Comparison of ENCODE assay signal across 8 mouse cellular contexts in genomic region chr11:116138468-116139138, GRCm38 (mm10). TPM values are rescaled to one million over a fixed set of nuclear protein-coding genes. Genes with fewer than 3 reads are reported as not detected.
DNase-seq lines count a peak whose midpoint lies in the region; ATAC-seq lines count a peak whose summit lies in the region.

Gene Mrpl38 (minus strand): TSS chr11:116138868.

- no peaks in the 10 kb centered on the region for H3K27me3 ChIP-seq in forebrain, embryonic 11.5 days (ENCODE audit: control insufficient read depth, insufficient read depth, low read length)
- H3K27me3 ChIP-seq in heart, embryonic 16.5 days (ENCODE audit: control insufficient read depth, insufficient read depth, low read length), result no peaks in the 10 kb centered on the region
- no peaks in the 10 kb centered on the region for H3K27me3 ChIP-seq in liver, embryonic 15.5 days
- no peaks in the 10 kb centered on the region for H3K27me3 ChIP-seq in neural tube, embryonic 12.5 days (replicated peaks)

- peak within 1 kb of the TSS; percentile 87 for H3K4me3 ChIP-seq in forebrain, embryonic 11.5 days (ENCODE audit: low read depth, low read length)
- peak within 1 kb of the TSS; percentile 84 for H3K4me3 ChIP-seq in heart, embryonic 16.5 days (ENCODE audit: low read length)
- H3K4me3 ChIP-seq in liver, embryonic 15.5 days (replicated peaks), result peak within 1 kb of the TSS; percentile 83
- peak within 1 kb of the TSS; percentile 91 for H3K4me3 ChIP-seq in neural tube, embryonic 12.5 days

- peaks cover 4% of the 10 kb centered on the region; the same call in 1 of the 2 replicates for H3K36me3 ChIP-seq in forebrain, embryonic 11.5 days (ENCODE audit: control insufficient read depth, insufficient read depth, low read length)
- H3K36me3 ChIP-seq in heart, embryonic 16.5 days (ENCODE audit: control insufficient read depth, insufficient read depth), result peaks cover 14% of the 10 kb centered on the region
- H3K36me3 ChIP-seq in liver, embryonic 15.5 days (replicated peaks), result peaks cover 20% of the 10 kb centered on the region; the same call in 1 of the 2 replicates
- peaks cover 52% of the 10 kb centered on the region for H3K36me3 ChIP-seq in neural tube, embryonic 12.5 days

- no peak within 1 kb of the TSS for H3K27ac ChIP-seq in forebrain, embryonic 11.5 days (ENCODE audit: low read depth, low read length)
- peak within 1 kb of the TSS; percentile 74 for H3K27ac ChIP-seq in heart, embryonic 16.5 days (ENCODE audit: low read length)
- H3K27ac ChIP-seq in liver, embryonic 15.5 days (replicated peaks), result peak within 1 kb of the TSS; percentile 80
- 0 out of 2 replicates have a peak within 1 kb of the TSS, but pooled peaks have one; percentile 50 for H3K27ac ChIP-seq in neural tube, embryonic 12.5 days

- under 1% methylated on average over 60 of the region's 60 CpGs for WGBS in forebrain, embryonic 11.5 days
- under 1% methylated on average over 60 of the region's 60 CpGs for WGBS in heart, embryonic 16.5 days
- WGBS in liver, embryonic 15.5 days (ENCODE audit: insufficient replicate concordance), result under 1% methylated on average over 60 of the region's 60 CpGs
- under 1% methylated on average over 60 of the region's 60 CpGs for WGBS in neural tube, embryonic 12.5 days

- peak; percentile 97 for ATAC-seq in forebrain, embryonic 11.5 days (replicated peaks; ENCODE audit: low FRiP score)
- ATAC-seq in heart, embryonic 16.5 days (replicated peaks; ENCODE audit: extremely low read depth, insufficient read depth, low FRiP score), result peak; percentile 97
- ATAC-seq in liver, embryonic 15.5 days (ENCODE audit: insufficient read depth), result peak; percentile 90
- peak; percentile 96 for ATAC-seq in neural tube, embryonic 12.5 days (ENCODE audit: low FRiP score, low read depth)

- peaks cover 2% of the 10 kb centered on the region; the same call in 1 of the 2 replicates for H3K4me1 ChIP-seq in forebrain, embryonic 11.5 days (replicated peaks; ENCODE audit: control insufficient read depth, insufficient read depth, low read length)
- H3K4me1 ChIP-seq in heart, embryonic 16.5 days (ENCODE audit: control insufficient read depth, insufficient read depth, low read length), result peaks cover 11% of the 10 kb centered on the region
- H3K4me1 ChIP-seq in liver, embryonic 15.5 days (replicated peaks), result peaks cover 62% of the 10 kb centered on the region
- peaks cover 6% of the 10 kb centered on the region; the same call in 1 of the 2 replicates for H3K4me1 ChIP-seq in neural tube, embryonic 12.5 days

- H3K9me3 ChIP-seq in forebrain, embryonic 11.5 days (ENCODE audit: control insufficient read depth, low read length), result no peaks in the 10 kb centered on the region
- no peaks in the 10 kb centered on the region for H3K9me3 ChIP-seq in heart, embryonic 16.5 days (replicated peaks; ENCODE audit: control insufficient read depth, low read length)
- no peaks in the 10 kb centered on the region for H3K9me3 ChIP-seq in liver, embryonic 15.5 days (replicated peaks)
- no peaks in the 10 kb centered on the region for H3K9me3 ChIP-seq in neural tube, embryonic 12.5 days

- peak; percentile 81 to 83 for DNase-seq in CD8-positive naive resting alpha-beta T cell, adult 2 months (ENCODE audit: low read depth in 2 of 2, low spot score in 2 of 2)
- DNase-seq in c-Kit-positive CD71-negative TER-119-negative erythroid progenitor cells, embryonic 14.5 days (ENCODE audit: low read depth), result peak; percentile 93
- DNase-seq in forebrain, embryonic 11.5 days (ENCODE audit: low spot score), result peak; percentile 98
- peak; percentile 92 to 95 for DNase-seq in kidney, postnatal 36 days
- DNase-seq in telencephalon, adult 2 months (ENCODE audit: low read depth, low spot score), result peak; percentile 87

- peak within 1 kb of the TSS; percentile 67 for H3K4me2 ChIP-seq in forebrain, embryonic 11.5 days (ENCODE audit: low read depth, low read length, severe bottlenecking)
- peak within 1 kb of the TSS; percentile 71 for H3K4me2 ChIP-seq in heart, embryonic 16.5 days (ENCODE audit: low read depth, low read length)
- H3K4me2 ChIP-seq in liver, embryonic 15.5 days, result peak within 1 kb of the TSS; percentile 83
- H3K4me2 ChIP-seq in neural tube, embryonic 12.5 days (replicated peaks), result peak within 1 kb of the TSS; percentile 79

- H3K9ac ChIP-seq in forebrain, embryonic 11.5 days (ENCODE audit: low read length), result peak within 1 kb of the TSS; percentile 80
- peak within 1 kb of the TSS; percentile 88 for H3K9ac ChIP-seq in heart, embryonic 16.5 days (ENCODE audit: low read length)
- H3K9ac ChIP-seq in liver, embryonic 15.5 days, result peak within 1 kb of the TSS; percentile 77
- peak within 1 kb of the TSS; percentile 86 for H3K9ac ChIP-seq in neural tube, embryonic 12.5 days

RNA-seq across cellular contexts. Expression of gene Mrpl38, which starts in this region (rescaled TPM):
- 98.0 and 109 TPM in 2 replicates for polyA plus RNA-seq in forebrain, embryonic 11.5 days (2014; fragmentation: Nextera tagmentation; extraction: Ambion mirVana)
- 102 and 106 TPM in 2 replicates for polyA plus RNA-seq in heart, embryonic 16.5 days (2015; fragmentation: Nextera tagmentation; extraction: Ambion mirVana)
- 48.8 and 51.1 TPM in 2 replicates for polyA plus RNA-seq in liver, embryonic 15.5 days (2015; fragmentation: Nextera tagmentation; extraction: Ambion mirVana)
- polyA plus RNA-seq in neural tube, embryonic 12.5 days (2016; fragmentation: Nextera tagmentation; extraction: Ambion mirVana), result 83.7 and 85.5 TPM in 2 replicates
